Mouse (Mus musculus) ES-E14 (cell line): ENCODE data around the gene BC048562.
A peak's percentile ranks its signal among the peaks of the same experiment; 100 is the strongest.

ENCODE experiments used
- HCFC1 ChIP-seq: IDR thresholded peaks from 2 replicates; pipeline ENCODE4 v1.6.1; 2012; ENCODE audit warnings: low read length, inconsistent platforms, borderline replicate concordance; ENCODE audit not compliant: insufficient read depth
- MAFK ChIP-seq: IDR thresholded peaks from 2 replicates; pipeline ENCODE4 v1.6.1; 2014; ENCODE audit warnings: mild to moderate bottlenecking, low read depth, low read length, inconsistent platforms; ENCODE audit not compliant: insufficient read depth

- TF ChIP-seq HCFC1 (peak; percentile 65; the same call in 1 of the 2 replicates), MAFK (no peak)
These were observed 54.4 kb downstream of the BC048562 start, which contains the start of gene Usp19 for GRCm38 (mm10) chr9:108490559-108491285.
